Mouse (Mus musculus) ES-E14 (cell line): ENCODE results near the gene Tssk6. TPM values are rescaled to one million over a fixed set of nuclear protein-coding genes. Genes with fewer than 3 reads are reported as not detected.

ENCODE experiments used
- DNase-seq: peaks from one replicate; pipeline ENCODE4 v3.0.0-alpha.2; 2013; ENCODE audit warnings: low read depth, low spot score
- H3K27ac ChIP-seq: 2 replicates; pipeline ENCODE4 v1.5.1; 2012; ENCODE audit warnings: low read depth, mild to moderate bottlenecking, low read length, moderate library complexity, mixed read lengths; ENCODE audit not compliant: poor library complexity, insufficient read depth, severe bottlenecking
- H3K36me3 ChIP-seq: 2 replicates; pipeline ENCODE4 v1.6.1; 2012; ENCODE audit warnings: mild to moderate bottlenecking, low read length, moderate library complexity, mixed read lengths; ENCODE audit not compliant: control insufficient read depth, poor library complexity, insufficient read depth, severe bottlenecking
- H3K4me1 ChIP-seq, 2 experiments: fragments of 150-350 bp in 1 of 2; sonication (generic) in 1 of 2; 2 replicates each; pipeline ENCODE4 v1.6.1; 2012; ENCODE audit warnings: low read length in 2 of 2, mild to moderate bottlenecking in 1 of 2, mixed read lengths in 1 of 2; ENCODE audit not compliant: control insufficient read depth in 2 of 2, insufficient read depth in 2 of 2, poor library complexity in 1 of 2
- H3K4me3 ChIP-seq, 2 experiments: fragments of 150-350 bp in 1 of 2; sonication (generic) in 1 of 2; 2 replicates each; pipeline ENCODE4 v1.5.1; 2012; ENCODE audit warnings: low read length in 2 of 2, low read depth in 1 of 2, mild to moderate bottlenecking in 1 of 2, mixed read lengths in 1 of 2; ENCODE audit not compliant: insufficient read depth in 1 of 2, poor library complexity in 1 of 2, severe bottlenecking in 1 of 2
- H3K9ac ChIP-seq: 2 replicates; pipeline ENCODE4 v1.6.1; 2012; ENCODE audit warnings: low read depth, mild to moderate bottlenecking, low read length, mixed read lengths; ENCODE audit not compliant: poor library complexity, insufficient read depth, severe bottlenecking
- H3K9me3 ChIP-seq: fragments of 150-350 bp; sonication (generic); 2 replicates; pipeline ENCODE4 v1.6.1; 2012; ENCODE audit warnings: low read depth, mild to moderate bottlenecking, low read length; ENCODE audit not compliant: control insufficient read depth, insufficient read depth
- CHD2 ChIP-seq: IDR thresholded peaks from 2 replicates; pipeline ENCODE4 v1.6.1; 2014; ENCODE audit warnings: mild to moderate bottlenecking, low read depth, low read length, inconsistent platforms
- HCFC1 ChIP-seq: IDR thresholded peaks from 2 replicates; pipeline ENCODE4 v1.6.1; 2012; ENCODE audit warnings: low read length, inconsistent platforms, borderline replicate concordance; ENCODE audit not compliant: insufficient read depth
- MAFK ChIP-seq: IDR thresholded peaks from 2 replicates; pipeline ENCODE4 v1.6.1; 2014; ENCODE audit warnings: mild to moderate bottlenecking, low read depth, low read length, inconsistent platforms; ENCODE audit not compliant: insufficient read depth
- ZC3H11A ChIP-seq: IDR thresholded peaks from 2 replicates; pipeline ENCODE4 v1.6.1; 2012; ENCODE audit warnings: low read depth, mild to moderate bottlenecking, inconsistent platforms, low read length, borderline replicate concordance
- ZNF384 ChIP-seq: IDR thresholded peaks from 2 replicates; pipeline ENCODE4 v1.6.1; 2012; ENCODE audit warnings: low read depth, low read length, inconsistent platforms
- in situ Hi-C, 2 experiments: fragments of 600-800 bp; cut with MboI; formaldehyde crosslinking; loops; one replicate each; pipeline ENCODE4 v1.15.1; 2025; ENCODE audit warnings: low sequenced_read_pairs in 2 of 2, inconsistent platforms in 1 of 2; ENCODE audit not compliant: unreplicated experiment in 2 of 2
- total RNA-seq: library from RNA; depleted of rRNA; stranded (reverse); fragments of 300-350 nt; gene quantifications from 2 replicates; pipeline ENCODE4 v1.2.3, GENCODE M21; 2012

Gene Tssk6
- total RNA-seq, 1 experiment = 2.5 TPM

- Histone ChIP-seq H3K4me1 (peaks cover 26 to 42% of the 10 kb centered on the region in 2 experiments), H3K9me3 (no peaks in the 10 kb centered on the region), H3K27ac (peak overlapping the region; percentile 83), H3K9ac (peak overlapping the region; percentile 67), H3K36me3 (peaks cover 24% of the 10 kb centered on the region), H3K4me3 (peak overlapping the region; percentile 0 to 24; a peak in 2 of 4 replicates)
- in situ Hi-C loops = no loop called here
- TF ChIP-seq CHD2 = no peak
- no peak for TF ChIP-seq ZNF384
- TF ChIP-seq ZC3H11A = no peak
- no peak for TF ChIP-seq HCFC1
- TF ChIP-seq MAFK = no peak
- no peak for DNase-seq
Measured at GRCm38 (mm10) chr8:69935431-69935830, 33.4 kb downstream of the Tssk6 start.

GRCm38 (mm10) chr8:69936050-69936794, 34.2 kb downstream of the Tssk6 start:
- Histone ChIP-seq H3K36me3 (peaks cover 22% of the 10 kb centered on the region), H3K27ac (peak overlapping the region; percentile 83), H3K4me3 (peak overlapping the region; percentile 0; a peak in 2 of 4 replicates), H3K4me1 (peaks cover 30 to 42% of the 10 kb centered on the region in 2 experiments), H3K9ac (peak overlapping the region; percentile 67), H3K9me3 (no peaks in the 10 kb centered on the region)
- in situ Hi-C loops = no loop called here
- peak; percentile 98 for DNase-seq
- TF ChIP-seq MAFK = peak; percentile 100
- no peak for TF ChIP-seq ZNF384

DNA sequence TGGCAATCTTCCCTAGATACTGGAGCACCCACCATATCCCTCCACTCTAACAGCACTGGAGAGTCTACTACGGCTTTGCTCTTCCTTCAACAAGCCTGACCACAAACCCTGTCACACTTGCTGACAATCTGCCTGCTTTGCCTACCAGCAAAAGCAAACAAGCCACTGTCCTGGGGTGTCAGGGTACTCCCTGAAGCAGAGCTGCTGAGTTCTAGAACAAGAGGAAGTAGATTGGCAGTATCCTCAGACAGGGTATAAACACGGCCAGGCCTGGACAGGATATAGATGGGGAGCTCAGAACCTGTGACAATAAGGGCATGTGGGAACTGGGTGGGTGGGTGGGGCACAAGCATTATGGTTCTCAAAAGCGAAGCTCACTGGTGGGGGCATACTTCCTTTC, 35.5 kb downstream of the Tssk6 start:
- H3K27ac ChIP-seq = peak overlapping the region; percentile 83
- no peak for DNase-seq
- in situ Hi-C loops = no loop called here
- no peaks in the 10 kb centered on the region for H3K9me3 ChIP-seq
- TF ChIP-seq ZC3H11A = no peak
- no peak for TF ChIP-seq CHD2
- no peak for TF ChIP-seq MAFK
- TF ChIP-seq HCFC1 = no peak
- no peak for TF ChIP-seq ZNF384
- no peak overlapping the region for H3K4me3 ChIP-seq
- H3K9ac ChIP-seq = no peak overlapping the region
- peaks cover 30 to 46% of the 10 kb centered on the region in 2 experiments for H3K4me1 ChIP-seq
- H3K36me3 ChIP-seq = peaks cover 22% of the 10 kb centered on the region

GRCm38 (mm10) chr8:69938245-69938982, 36.4 kb downstream of the Tssk6 start:
- peaks cover 30 to 49% of the 10 kb centered on the region in 2 experiments for H3K4me1 ChIP-seq
- no peak for DNase-seq
- no peak for TF ChIP-seq ZNF384
- H3K9ac ChIP-seq = 0 out of 2 replicates have a peak overlapping the region, but pooled peaks have one; percentile 13
- peaks cover 21% of the 10 kb centered on the region for H3K36me3 ChIP-seq
- in situ Hi-C loops = no loop called here
- no peak overlapping the region for H3K4me3 ChIP-seq
- H3K9me3 ChIP-seq = no peaks in the 10 kb centered on the region
- peak overlapping the region; percentile 61 for H3K27ac ChIP-seq
